Mouse (Mus musculus): ENCODE data around the gene Gm4737. TPM values are rescaled to one million over a fixed set of nuclear protein-coding genes. Genes with fewer than 3 reads are reported as not detected.

Gm4737 gene
- polyA plus RNA-seq, 1 experiment from 2014 or later = 4.4 TPM

DNA sequence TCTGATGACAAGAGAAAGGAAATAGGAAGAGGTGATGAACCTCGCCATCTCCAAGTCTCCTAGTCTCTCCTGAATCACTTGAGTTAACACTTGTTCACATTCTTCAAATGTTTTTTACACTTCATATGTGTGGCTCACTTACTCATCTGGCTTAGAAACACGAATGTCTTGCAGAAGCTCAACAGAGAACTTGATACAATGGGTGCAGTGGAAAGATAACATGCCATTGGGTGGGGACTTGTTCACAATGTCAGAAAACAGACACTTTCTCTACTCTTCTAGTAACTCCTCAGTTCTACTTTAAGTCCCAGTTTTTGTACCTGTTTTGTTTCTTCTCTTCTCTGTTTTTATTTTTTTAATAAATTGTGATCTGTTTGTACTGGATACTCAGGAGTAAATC, 40.1 kb downstream of the Gm4737 start:
- no peak for DNase-seq
- Histone ChIP-seq H3K4me3 (ENCODE audit: low read depth, low read length) (no peak overlapping the region), H3K9me3 (ENCODE audit: low read depth, low read length) (no peaks in the 10 kb centered on the region), H3K27me3 (ENCODE audit: insufficient read depth, low read length) (no peaks in the 10 kb centered on the region), H3K36me3 (ENCODE audit: insufficient read depth) (no peaks in the 10 kb centered on the region), H3K4me1 (ENCODE audit: insufficient read depth) (no peaks in the 10 kb centered on the region), H3K27ac (ENCODE audit: low read depth) (no peak overlapping the region), H3K4me2 (no peak overlapping the region), H3K9ac (no peak overlapping the region)
- WGBS = 61% methylated on average over 2 of the region's 2 CpGs
- TF ChIP-seq CTCF (IDR thresholded peaks at IDR 0.05; ENCODE audit: low read depth) = no peak
- no peak for ATAC-seq (ENCODE audit: insufficient read depth)

DNA sequence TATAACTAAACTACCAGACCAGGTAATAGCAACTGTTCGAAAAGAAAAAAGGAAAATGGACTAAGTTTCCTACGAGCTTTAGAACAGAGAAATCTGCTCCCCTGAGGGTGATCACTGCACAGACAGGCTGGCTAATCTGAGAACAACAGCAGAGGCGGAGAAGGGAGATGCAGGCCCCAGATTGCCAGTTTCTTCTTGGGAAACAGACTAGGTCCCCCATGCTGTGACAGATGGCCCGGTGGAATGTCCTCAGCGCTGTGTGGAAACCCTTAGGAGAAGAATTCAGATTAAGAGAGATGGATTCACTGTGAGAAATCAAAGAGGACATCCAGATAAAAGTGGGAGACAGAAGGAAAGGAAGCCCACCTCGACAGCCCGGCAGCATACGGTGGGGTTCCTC, 45.3 kb downstream of the Gm4737 start:
- no peaks in the 10 kb centered on the region for H3K36me3 ChIP-seq (ENCODE audit: insufficient read depth)
- H3K4me3 ChIP-seq (ENCODE audit: low read depth, low read length) = no peak overlapping the region
- no peak overlapping the region for H3K27ac ChIP-seq (ENCODE audit: low read depth)
- 37% methylated on average over 8 of the region's 8 CpGs for WGBS
- no peaks in the 10 kb centered on the region for H3K27me3 ChIP-seq (ENCODE audit: insufficient read depth, low read length)
- no peak for TF ChIP-seq CTCF (IDR thresholded peaks at IDR 0.05; ENCODE audit: low read depth)
- DNase-seq = no peak
- no peak for ATAC-seq (ENCODE audit: insufficient read depth)
- H3K4me1 ChIP-seq (ENCODE audit: insufficient read depth) = no peaks in the 10 kb centered on the region
- H3K4me2 ChIP-seq = no peak overlapping the region
- H3K9me3 ChIP-seq (ENCODE audit: low read depth, low read length) = no peaks in the 10 kb centered on the region
- no peak overlapping the region for H3K9ac ChIP-seq

DNA sequence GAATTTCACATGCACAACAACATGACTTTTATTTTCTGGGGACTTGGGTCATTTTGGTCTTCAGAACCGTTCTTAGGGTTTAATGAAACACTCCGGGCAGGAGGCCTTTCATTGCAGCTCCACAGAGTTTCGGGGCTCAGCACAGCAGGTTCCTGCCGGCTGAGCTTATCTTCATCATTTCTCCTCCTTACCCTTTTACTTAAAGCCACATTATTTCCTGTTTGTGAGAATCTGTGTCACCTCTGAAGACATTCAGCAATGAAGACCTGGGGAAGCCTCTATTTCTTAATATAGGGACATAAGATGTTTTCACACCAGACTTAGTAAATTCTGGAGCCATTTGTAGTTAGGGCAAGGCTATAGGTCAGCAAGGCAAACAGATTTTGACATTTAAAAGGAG, 47.4 kb downstream of the Gm4737 start:
- ATAC-seq (ENCODE audit: insufficient read depth) (no peak), DNase-seq (no peak)
- Histone ChIP-seq H3K36me3 (ENCODE audit: insufficient read depth) (no peaks in the 10 kb centered on the region), H3K27me3 (ENCODE audit: insufficient read depth, low read length) (no peaks in the 10 kb centered on the region), H3K9ac (no peak overlapping the region), H3K27ac (ENCODE audit: low read depth) (no peak overlapping the region), H3K9me3 (ENCODE audit: low read depth, low read length) (no peaks in the 10 kb centered on the region), H3K4me1 (ENCODE audit: insufficient read depth) (no peaks in the 10 kb centered on the region), H3K4me3 (ENCODE audit: low read depth, low read length) (no peak overlapping the region), H3K4me2 (no peak overlapping the region)
- WGBS = 77% methylated on average over 4 of the region's 4 CpGs
- no peak for TF ChIP-seq CTCF (IDR thresholded peaks at IDR 0.05; ENCODE audit: low read depth)

DNA sequence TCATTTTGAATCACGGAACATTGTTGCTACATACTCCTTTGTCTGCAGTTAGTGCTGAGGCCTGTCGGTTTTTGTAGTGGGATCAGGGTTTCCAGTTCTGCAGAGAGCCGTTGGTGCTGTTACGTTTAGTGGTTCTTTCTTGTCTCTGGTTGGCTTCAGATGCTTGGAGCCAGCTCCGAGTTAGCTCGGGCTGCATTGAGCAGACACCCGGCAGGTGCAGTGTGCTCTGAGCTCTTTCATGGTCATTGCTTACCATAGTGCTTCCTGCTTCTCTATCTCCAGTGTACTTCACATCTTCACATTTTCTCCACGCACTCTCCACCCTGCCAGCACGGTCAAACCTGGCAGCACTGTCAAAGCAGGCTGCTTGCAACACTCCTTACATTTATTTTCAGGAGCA, 50.4 kb downstream of the Gm4737 start:
- no peaks in the 10 kb centered on the region for H3K9me3 ChIP-seq (ENCODE audit: low read depth, low read length)
- H3K36me3 ChIP-seq (ENCODE audit: insufficient read depth) = no peaks in the 10 kb centered on the region
- H3K27me3 ChIP-seq (ENCODE audit: insufficient read depth, low read length) = no peaks in the 10 kb centered on the region
- DNase-seq (no peak), ATAC-seq (ENCODE audit: insufficient read depth) (no peak)
- H3K4me2 ChIP-seq = no peak overlapping the region
- 72% methylated on average over 9 of the region's 9 CpGs for WGBS
- H3K4me3 ChIP-seq (ENCODE audit: low read depth, low read length) = no peak overlapping the region
- no peaks in the 10 kb centered on the region for H3K4me1 ChIP-seq (ENCODE audit: insufficient read depth)
- no peak for TF ChIP-seq CTCF (IDR thresholded peaks at IDR 0.05; ENCODE audit: low read depth)
- H3K27ac ChIP-seq (ENCODE audit: low read depth) = no peak overlapping the region
- no peak overlapping the region for H3K9ac ChIP-seq

Other genes with a start within 250 kb of the Gm4737 start
- 47.3 and 48.0 TPM in 2 replicates for gene Phldb2, start 201.5 kb downstream of the Gm4737 start, polyA plus RNA-seq (2014; fragmentation: Nextera tagmentation; extraction: Ambion mirVana)
- 0.78 TPM in 2 replicates for gene Plcxd2, start 144.9 kb downstream of the Gm4737 start, polyA plus RNA-seq (2014; fragmentation: Nextera tagmentation; extraction: Ambion mirVana)
- gene Cd96, start 34.8 kb downstream of the Gm4737 start, polyA plus RNA-seq (2014; fragmentation: Nextera tagmentation; extraction: Ambion mirVana) = 0.08 TPM in 1 of 2 replicates, not detected in the other